Mouse (Mus musculus) midbrain, embryonic 15.5 days (tissue): ENCODE data around the gene Proser2. TPM values are rescaled to one million over a fixed set of nuclear protein-coding genes. Genes with fewer than 3 reads are reported as not detected.

ENCODE experiments used
- ATAC-seq: fragments of 200-750 bp; cut with Nextera tagmentation; replicated peaks from 2 replicates; pipeline ENCODE4 v1.8.0; 2017; ENCODE audit warnings: moderate TSS enrichment
- H3K27ac ChIP-seq: fragments of 300-500 bp; sonication (generic); 2 replicates; pipeline ENCODE4 v1.5.1; 2015; ENCODE audit warnings: mild to moderate bottlenecking, inconsistent platforms
- H3K27me3 ChIP-seq: fragments of 300-500 bp; sonication (generic); replicated peaks from 2 replicates; pipeline ENCODE4 v1.6.1; 2015; ENCODE audit warnings: inconsistent platforms
- H3K36me3 ChIP-seq: fragments of 300-500 bp; sonication (generic); replicated peaks from 2 replicates; pipeline ENCODE4 v1.6.1; 2015; ENCODE audit warnings: inconsistent platforms
- H3K4me1 ChIP-seq: fragments of 300-500 bp; sonication (generic); 2 replicates; pipeline ENCODE4 v1.6.1; 2015; ENCODE audit warnings: inconsistent platforms
- H3K4me2 ChIP-seq: fragments of 300-500 bp; sonication (generic); 2 replicates; pipeline ENCODE4 v1.6.1; 2015; ENCODE audit warnings: inconsistent platforms, mild to moderate bottlenecking, moderate library complexity
- H3K4me3 ChIP-seq: fragments of 300-500 bp; sonication (generic); 2 replicates; pipeline ENCODE4 v1.5.1; 2015; ENCODE audit warnings: mild to moderate bottlenecking, inconsistent platforms
- H3K9ac ChIP-seq: fragments of 300-500 bp; sonication (generic); 2 replicates; pipeline ENCODE4 v1.6.1; 2015; ENCODE audit warnings: mild to moderate bottlenecking, inconsistent platforms
- H3K9me3 ChIP-seq: fragments of 300-500 bp; sonication (generic); 2 replicates; pipeline ENCODE4 v1.6.1; 2016; ENCODE audit warnings: inconsistent platforms
- WGBS: fragments of 180-500 bp; shearing (Covaris S2); methylation state at CpG from one replicate; pipeline ENCODE4 v1.1.7; 2015; ENCODE audit warnings: mixed read lengths; 5-methylcytosine and 5-hydroxymethylcytosine counted together
- polyA plus RNA-seq: library from polyadenylated mRNA; unstranded; fragments of >200 nt; fragmentation: Nextera tagmentation; extraction: Ambion mirVana; gene quantifications from 2 replicates; pipeline ENCODE4 v1.2.1, GENCODE M21; 2015

Proser2 gene
- polyA plus RNA-seq, 1 experiment from 2014 or later, result 6.8 TPM

- Histone ChIP-seq H3K36me3 (peaks cover 10% of the 10 kb centered on the region), H3K9me3 (no peaks in the 10 kb centered on the region), H3K4me3 (no peak overlapping the region), H3K27ac (no peak overlapping the region), H3K9ac (no peak overlapping the region), H3K4me1 (no peaks in the 10 kb centered on the region), H3K27me3 (no peaks in the 10 kb centered on the region), H3K4me2 (no peak overlapping the region)
- no peak for ATAC-seq
- 75% methylated on average over 10 of the region's 10 CpGs for WGBS
These were observed 69.8 kb downstream of the Proser2 start for GRCm38 (mm10) chr2:6060071-6060804.

GRCm38 (mm10) chr2:6059291-6059690 is 70.7 kb downstream of the Proser2 start:
- ATAC-seq, result no peak
- Histone ChIP-seq H3K27me3 (no peaks in the 10 kb centered on the region), H3K4me2 (no peak overlapping the region), H3K4me1 (no peaks in the 10 kb centered on the region), H3K4me3 (no peak overlapping the region), H3K9me3 (no peaks in the 10 kb centered on the region), H3K36me3 (peaks cover 11% of the 10 kb centered on the region), H3K9ac (no peak overlapping the region), H3K27ac (no peak overlapping the region)
- 88% methylated on average over 2 of the region's 2 CpGs for WGBS

- H3K9ac ChIP-seq, result no peak overlapping the region
- 95% methylated on average over 3 of the region's 3 CpGs for WGBS
- no peak overlapping the region for H3K4me3 ChIP-seq
- H3K36me3 ChIP-seq, result peaks cover 20% of the 10 kb centered on the region
- no peak overlapping the region for H3K4me2 ChIP-seq
- no peak overlapping the region for H3K27ac ChIP-seq
- no peaks in the 10 kb centered on the region for H3K9me3 ChIP-seq
- no peak for ATAC-seq
- no peaks in the 10 kb centered on the region for H3K4me1 ChIP-seq
- no peaks in the 10 kb centered on the region for H3K27me3 ChIP-seq
These were observed 73.5 kb downstream of the Proser2 start for GRCm38 (mm10) chr2:6056518-6056917.

- Histone ChIP-seq H3K4me2 (no peak overlapping the region), H3K27me3 (no peaks in the 10 kb centered on the region), H3K4me1 (no peaks in the 10 kb centered on the region), H3K27ac (no peak overlapping the region), H3K4me3 (no peak overlapping the region), H3K9ac (no peak overlapping the region), H3K9me3 (no peaks in the 10 kb centered on the region), H3K36me3 (peaks cover 29% of the 10 kb centered on the region)
- 49% methylated on average over 11 of the region's 11 CpGs for WGBS
- no peak for ATAC-seq
These were observed 74.5 kb downstream of the Proser2 start for GRCm38 (mm10) chr2:6055466-6055865.

GRCm38 (mm10) chr2:6049018-6049417 is 81.0 kb downstream of the Proser2 start:
- WGBS, result 93% methylated on average over 3 of the region's 3 CpGs
- no peak for ATAC-seq

GRCm38 (mm10) chr2:6048570-6048969 is 81.4 kb downstream of the Proser2 start:
- H3K27ac ChIP-seq, result no peak overlapping the region
- no peak for ATAC-seq
- peaks cover 21% of the 10 kb centered on the region; the same call in 1 of the 2 replicates for H3K36me3 ChIP-seq
- no peaks in the 10 kb centered on the region for H3K9me3 ChIP-seq
- H3K4me2 ChIP-seq, result no peak overlapping the region
- H3K27me3 ChIP-seq, result no peaks in the 10 kb centered on the region
- no peaks in the 10 kb centered on the region for H3K4me1 ChIP-seq
- no peak overlapping the region for H3K9ac ChIP-seq
- WGBS, result 83% methylated on average over 4 of the region's 4 CpGs
- H3K4me3 ChIP-seq, result no peak overlapping the region

More at GRCm38 (mm10) chr2:6049018-6049417, 81.0 kb downstream of the Proser2 start:
- no peak overlapping the region for H3K4me2 ChIP-seq
- H3K36me3 ChIP-seq, result peaks cover 21% of the 10 kb centered on the region; the same call in 1 of the 2 replicates
- H3K27me3 ChIP-seq, result no peaks in the 10 kb centered on the region
- H3K9me3 ChIP-seq, result no peaks in the 10 kb centered on the region
- H3K9ac ChIP-seq, result no peak overlapping the region
- no peak overlapping the region for H3K4me3 ChIP-seq
- no peaks in the 10 kb centered on the region for H3K4me1 ChIP-seq
- no peak overlapping the region for H3K27ac ChIP-seq

Other genes with a start within 250 kb of the Proser2 start
- gene Sec61a2, start 234.8 kb downstream of the Proser2 start, polyA plus RNA-seq, result 110 and 114 TPM in 2 replicates
- 7.4 and 8.4 TPM in 2 replicates for gene Dhtkd1, start 187.4 kb downstream of the Proser2 start, polyA plus RNA-seq
- 8.3 and 8.8 TPM in 2 replicates for gene Upf2, start 178.7 kb downstream of the Proser2 start, polyA plus RNA-seq
- 1.2 and 1.3 TPM in 2 replicates for gene Echdc3, start 82.8 kb upstream of the Proser2 start, polyA plus RNA-seq
- 6.5 and 7.7 TPM in 2 replicates for gene Usp6nl, start 192.5 kb upstream of the Proser2 start, polyA plus RNA-seq